Mouse (Mus musculus): ENCODE measurements around the gene Hoxd3. TPM values are rescaled to one million over a fixed set of nuclear protein-coding genes. Genes with fewer than 3 reads are reported as not detected.
A peak's percentile ranks its signal among the peaks of the same experiment; 100 is the strongest.

Hoxd3 gene
- polyA plus RNA-seq, 1 experiment from 2014 or later = not detected

DNA sequence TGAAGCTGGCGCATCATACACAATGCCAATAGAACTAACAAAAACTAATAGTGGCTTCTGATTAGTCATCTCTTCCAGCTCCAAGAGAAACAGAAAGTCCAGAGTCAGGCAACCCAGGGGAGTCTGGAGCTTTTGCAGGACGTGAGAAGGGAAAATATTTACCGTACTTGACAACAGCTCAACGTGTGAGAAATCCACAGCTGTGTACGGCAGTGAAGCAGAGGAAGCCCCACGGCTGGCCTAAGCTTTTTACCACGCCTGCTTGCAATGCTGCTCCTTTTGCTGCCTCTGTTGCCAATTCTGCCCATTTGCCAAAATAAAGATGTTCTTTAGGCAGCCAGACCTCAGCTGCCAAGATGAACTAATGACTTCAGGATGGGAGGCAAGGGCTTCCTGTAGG, 83.8 kb downstream of the Hoxd3 start:
- ATAC-seq (ENCODE audit: low FRiP score, low TSS enrichment) (no peak), DNase-seq (peak; percentile 14)
- 67% methylated on average over 7 of the region's 7 CpGs for WGBS

More for the DNA sequence above, 83.8 kb downstream of the Hoxd3 start:
- Histone ChIP-seq H3K4me2 (ENCODE audit: low read length) (no peak overlapping the region), H3K4me3 (replicated peaks; ENCODE audit: low read depth, low read length) (no peak overlapping the region), H3K4me1 (ENCODE audit: control insufficient read depth, insufficient read depth, low read length) (no peaks in the 10 kb centered on the region), H3K27ac (replicated peaks; ENCODE audit: low read depth, low read length) (no peak overlapping the region), H3K36me3 (ENCODE audit: control insufficient read depth, insufficient read depth, low read length) (no peaks in the 10 kb centered on the region), H3K9ac (replicated peaks; ENCODE audit: low read length) (no peak overlapping the region), H3K9me3 (ENCODE audit: control insufficient read depth, low read length) (no peaks in the 10 kb centered on the region), H3K27me3 (ENCODE audit: control insufficient read depth, insufficient read depth, low read length) (no peaks in the 10 kb centered on the region)

MicroRNAs within 50 kb of the gene (microRNA counts, 519-probe panel; counts per million panel counts)
- not detected for microRNA mmu-miR-10b

Small RNA genes lying within 50 kb of the gene (microRNA-seq; reads per million reads assigned to microRNA genes)
- gene Gm44463 (not detected), gene Mir10b (443 reads per million, percentile 71 among the genes with 10 or more reads in this experiment)

Other genes starting within 250 kb of the Hoxd3 start
- gene Lnpk, start 132.5 kb upstream of the Hoxd3 start, polyA plus RNA-seq (2014; fragmentation: Nextera tagmentation; extraction: Ambion mirVana) = 58.2 and 61.4 TPM in 2 replicates
- gene Evx2, start 52.4 kb upstream of the Hoxd3 start, polyA plus RNA-seq (2014; fragmentation: Nextera tagmentation; extraction: Ambion mirVana) = 1.2 and 1.7 TPM in 2 replicates
- 0.11 TPM in 1 of 2 replicates, not detected in the other for gene Hoxd13, start 43.6 kb upstream of the Hoxd3 start, polyA plus RNA-seq (2014; fragmentation: Nextera tagmentation; extraction: Ambion mirVana)
- not detected in 2 replicates for gene Hoxd12, start 36.9 kb upstream of the Hoxd3 start, polyA plus RNA-seq (2014; fragmentation: Nextera tagmentation; extraction: Ambion mirVana)
- not detected in 2 replicates for gene Hoxd11, start 32.4 kb upstream of the Hoxd3 start, polyA plus RNA-seq (2014; fragmentation: Nextera tagmentation; extraction: Ambion mirVana)
- not detected in 2 replicates for gene Hoxd10, start 20.0 kb upstream of the Hoxd3 start, polyA plus RNA-seq (2014; fragmentation: Nextera tagmentation; extraction: Ambion mirVana)
- not detected in 2 replicates for gene Hoxd9, start 14.2 kb upstream of the Hoxd3 start, polyA plus RNA-seq (2014; fragmentation: Nextera tagmentation; extraction: Ambion mirVana)
- not detected in 2 replicates for gene Hoxd8, start 7.3 kb upstream of the Hoxd3 start, polyA plus RNA-seq (2014; fragmentation: Nextera tagmentation; extraction: Ambion mirVana)
- not detected in 2 replicates for gene Hoxd4, start within 50 bp of the Hoxd3 start, polyA plus RNA-seq (2014; fragmentation: Nextera tagmentation; extraction: Ambion mirVana)
- gene Gm28230, start 14.8 kb downstream of the Hoxd3 start, polyA plus RNA-seq (2014; fragmentation: Nextera tagmentation; extraction: Ambion mirVana) = not detected in 2 replicates
- not detected in 2 replicates for gene Hoxd1, start 51.1 kb downstream of the Hoxd3 start, polyA plus RNA-seq (2014; fragmentation: Nextera tagmentation; extraction: Ambion mirVana)
- 167 and 193 TPM in 2 replicates for gene Mtx2, start 113.9 kb downstream of the Hoxd3 start, polyA plus RNA-seq (2014; fragmentation: Nextera tagmentation; extraction: Ambion mirVana)

Measured in midbrain, embryonic 14.5 days (tissue).